Mouse (Mus musculus): ENCODE data around the gene Zfp958.
A peak's percentile ranks its signal among the peaks of the same experiment; 100 is the strongest.
"Not testable (repeated sequence)": the region's sequence is repeated elsewhere in the genome, so short reads cannot be mapped to it uniquely, and the experiment has no call there.

Gene Zfp958

GRCm38 (mm10) chr8:4612932-4613853, at the start of gene Zfp958:
TSS of gene Zfp958 (plus strand) at chr8:4613167.
- peak; percentile 94 for DNase-seq

DNA sequence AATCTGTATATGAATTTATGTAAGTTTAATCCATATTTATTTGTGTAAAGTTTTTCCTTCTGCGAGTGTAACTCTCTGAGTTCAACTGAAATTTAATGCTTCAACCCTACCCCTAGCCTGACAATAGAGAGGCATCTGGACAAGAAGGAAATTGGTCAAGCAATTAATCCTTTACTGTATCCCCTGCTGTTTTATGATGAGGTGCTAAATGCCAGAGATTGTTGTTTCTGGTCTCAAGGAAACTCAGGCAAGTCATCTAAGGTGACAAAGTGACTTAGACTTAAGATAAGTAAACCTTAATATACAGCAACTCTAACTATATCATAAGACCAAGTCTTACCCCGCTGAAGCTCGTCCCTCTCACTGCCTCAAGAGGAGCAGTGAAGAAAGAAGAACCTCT, 31.0 kb upstream of the Zfp958 start:
- no peak for DNase-seq

GRCm38 (mm10) chr8:4582754-4583178, 30.2 kb upstream of the Zfp958 start:
- no peak for DNase-seq

- no peak for DNase-seq
These were observed 28.3 kb upstream of the Zfp958 start for GRCm38 (mm10) chr8:4584660-4585059.

- no peak for DNase-seq
These were observed 26.6 kb upstream of the Zfp958 start for GRCm38 (mm10) chr8:4586356-4586755.

GRCm38 (mm10) chr8:4588165-4589000, 24.6 kb upstream of the Zfp958 start:
- DNase-seq, result peak; percentile 15

GRCm38 (mm10) chr8:4608896-4609295, 4.1 kb upstream of the Zfp958 start:
- DNase-seq, result no peak

DNA sequence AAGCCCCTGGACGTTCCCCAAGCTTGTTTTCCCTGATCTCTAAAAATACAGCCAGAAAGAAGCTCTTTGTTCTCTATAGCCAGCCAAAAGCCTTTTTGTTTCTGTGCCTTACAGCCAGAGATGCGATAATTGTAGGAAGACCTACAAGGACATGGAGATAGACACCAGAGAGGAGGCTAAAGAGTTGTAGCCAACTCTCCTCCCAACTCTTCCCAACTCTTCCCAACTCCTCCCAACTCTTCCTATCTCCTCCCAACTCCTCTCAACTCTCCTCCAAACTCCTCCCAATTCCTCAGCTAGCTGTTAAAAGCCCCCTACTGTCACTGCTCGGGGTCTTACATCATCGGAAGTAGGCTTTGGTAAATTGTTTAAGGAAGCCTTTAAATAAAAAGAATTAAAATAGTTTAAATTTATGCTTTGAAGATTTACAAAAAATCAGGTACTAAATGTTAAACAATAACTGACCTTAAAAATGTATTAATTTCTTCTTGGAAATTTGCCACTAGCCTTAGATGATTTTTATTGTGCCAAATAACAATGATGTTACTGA, 1.3 kb upstream of the Zfp958 start:
- not testable (repeated sequence) for DNase-seq

DNA sequence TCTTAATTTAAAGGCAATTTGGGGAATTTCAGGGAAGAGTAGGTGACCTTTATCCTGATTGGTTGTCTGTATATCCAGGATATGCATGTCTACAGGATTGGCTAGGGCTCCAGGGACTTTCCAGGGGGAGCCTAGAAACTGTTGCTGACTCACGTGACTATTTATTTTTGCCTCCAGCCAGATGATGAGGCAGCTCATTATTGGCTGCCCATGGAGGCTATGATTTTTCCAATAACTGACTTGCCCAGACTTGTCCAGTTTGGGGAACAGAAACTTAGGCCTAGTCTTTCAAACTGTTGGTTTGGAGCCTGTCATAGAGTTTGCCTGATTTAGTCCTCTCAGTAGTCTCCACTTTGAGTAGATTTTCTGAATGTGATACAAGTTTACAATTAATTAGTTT, 14.4 kb downstream of the Zfp958 start:
- DNase-seq, result no peak

DNA sequence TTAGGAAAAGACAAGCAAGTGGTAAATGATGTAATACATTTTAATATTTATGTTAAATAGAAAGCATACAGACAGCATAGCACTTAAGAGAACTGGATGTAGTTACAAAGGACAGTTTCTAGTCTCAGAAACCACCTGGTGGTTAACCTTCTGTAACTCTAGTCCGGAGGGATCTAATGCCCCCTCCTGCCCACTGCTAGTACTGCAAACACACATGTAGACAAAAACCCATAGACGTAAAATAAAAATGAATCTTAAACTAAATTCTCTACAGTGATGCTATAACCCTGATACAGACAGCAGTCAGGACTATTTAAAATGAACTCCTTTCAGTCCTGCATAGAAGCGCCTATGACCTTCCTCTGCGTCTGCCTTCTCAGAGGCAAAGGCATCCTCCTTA, 24.1 kb downstream of the Zfp958 start:
- no peak for DNase-seq

DNA sequence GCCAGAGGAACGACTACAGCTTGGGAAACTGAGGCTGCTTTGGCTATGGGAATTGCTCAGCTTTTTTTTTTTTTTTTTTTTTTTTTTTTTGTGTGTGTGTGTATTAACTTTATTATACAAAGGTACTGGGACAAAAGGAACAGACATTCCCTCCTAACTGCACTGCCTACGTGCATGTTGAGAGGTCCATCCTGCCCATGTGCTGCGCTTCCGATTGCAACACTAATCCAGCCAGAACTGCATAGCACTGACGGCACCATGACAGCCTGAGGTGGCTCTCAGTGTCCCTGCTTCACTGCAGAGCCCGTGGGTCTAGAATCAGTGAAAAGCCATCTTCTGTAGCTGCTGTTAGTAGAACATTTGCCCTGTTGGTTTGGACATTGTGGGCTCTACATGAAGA, 30.0 kb downstream of the Zfp958 start:
- DNase-seq, result not testable (repeated sequence)

- no peak for DNase-seq
These were observed 43.6 kb downstream of the Zfp958 start for GRCm38 (mm10) chr8:4656536-4656935.

DNA sequence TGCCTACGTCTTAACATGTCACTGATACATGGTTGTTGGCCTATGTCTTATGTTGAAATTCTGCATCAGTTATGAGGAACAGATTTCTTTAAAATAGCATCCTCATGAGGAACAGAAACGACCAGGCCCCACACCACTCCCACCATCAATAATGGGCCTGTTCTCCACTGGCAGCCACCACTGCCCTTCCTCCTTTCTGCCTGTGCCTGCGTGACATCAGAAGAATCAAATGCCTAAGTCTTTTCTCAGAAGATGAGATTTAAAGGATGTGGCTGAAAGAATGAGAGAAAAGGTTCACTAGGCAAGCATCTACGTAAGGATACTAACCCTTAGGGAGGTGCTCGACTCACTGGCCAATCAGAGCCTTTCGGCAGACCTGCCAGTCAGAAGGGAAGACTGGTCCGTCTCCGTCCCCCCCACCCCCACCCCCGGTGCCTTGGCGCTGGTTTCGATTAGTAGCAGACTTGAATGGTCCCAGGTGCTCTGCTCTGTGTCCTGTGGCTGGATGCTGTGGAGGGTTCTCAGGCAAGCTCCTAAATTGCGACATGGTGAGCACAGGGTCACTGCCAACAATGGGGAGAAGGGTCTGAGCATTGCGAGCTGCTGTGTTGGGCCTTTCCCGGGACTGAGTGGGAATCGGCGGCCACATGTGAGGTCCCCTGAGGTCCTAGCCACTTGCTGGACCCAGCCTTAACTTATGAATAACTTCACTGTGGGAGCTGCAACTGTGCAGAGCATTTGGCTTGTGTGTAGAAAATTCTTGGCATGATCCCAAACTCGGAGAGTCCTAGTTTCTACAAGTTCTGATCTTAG, 62.4 kb downstream of the Zfp958 start:
- DNase-seq, result peak; percentile 22

DNA sequence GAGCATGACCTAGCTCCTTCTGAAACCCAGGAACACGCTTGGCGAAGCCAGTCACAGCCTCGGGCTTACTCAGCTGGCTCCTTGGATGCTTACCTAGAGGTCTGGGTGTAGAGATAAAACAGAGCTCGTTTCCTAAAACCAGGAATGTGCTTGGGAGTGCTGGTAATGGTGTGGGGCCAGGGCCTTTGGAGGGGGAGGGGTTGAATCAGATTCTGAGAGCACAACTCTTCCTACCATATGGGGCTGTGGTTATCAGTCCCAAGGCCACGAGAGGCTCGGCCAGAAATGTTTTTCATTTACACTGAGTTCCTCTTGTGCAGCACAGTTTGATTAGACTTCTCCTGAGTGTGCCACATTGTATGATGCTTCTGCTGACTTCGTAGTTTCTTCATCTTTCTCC, 63.6 kb downstream of the Zfp958 start:
- DNase-seq, result peak; percentile 41

- DNase-seq, result peak; percentile 97
These were observed 64.6 kb downstream of the Zfp958 start for GRCm38 (mm10) chr8:4677265-4678217.

DNA sequence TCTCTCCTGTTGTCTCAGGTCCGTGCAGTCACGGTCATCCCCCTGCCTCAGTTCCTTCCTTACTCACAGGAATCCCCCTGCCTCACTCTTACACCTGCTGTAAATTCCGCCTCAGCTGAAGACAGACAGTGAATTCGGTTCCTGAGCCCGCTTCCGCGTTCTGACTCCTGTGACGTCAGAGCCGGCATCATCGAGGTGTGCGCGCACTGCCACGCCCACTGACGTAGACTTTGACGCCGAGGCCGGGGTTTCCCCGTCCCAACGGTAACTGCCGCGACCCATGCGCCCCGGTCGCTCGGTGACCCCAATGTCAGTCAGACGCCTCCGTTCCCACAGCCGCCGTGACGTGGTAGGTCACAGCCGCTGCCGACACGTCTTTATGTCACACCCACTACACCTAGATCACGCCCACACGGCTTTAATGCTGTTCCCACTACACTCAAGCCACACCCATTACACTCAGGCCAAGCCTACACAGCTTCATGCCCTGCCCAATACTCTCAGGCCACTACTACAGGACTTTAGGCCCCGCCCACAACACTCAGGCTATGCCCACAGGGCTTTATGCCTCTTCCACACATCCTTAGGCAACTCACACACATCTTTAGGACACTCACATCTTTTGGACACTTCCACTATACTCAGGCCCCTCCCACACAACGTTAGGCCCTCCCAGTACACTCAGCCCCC, 65.4 kb downstream of the Zfp958 start:
- peak; percentile 92 for DNase-seq

DNA sequence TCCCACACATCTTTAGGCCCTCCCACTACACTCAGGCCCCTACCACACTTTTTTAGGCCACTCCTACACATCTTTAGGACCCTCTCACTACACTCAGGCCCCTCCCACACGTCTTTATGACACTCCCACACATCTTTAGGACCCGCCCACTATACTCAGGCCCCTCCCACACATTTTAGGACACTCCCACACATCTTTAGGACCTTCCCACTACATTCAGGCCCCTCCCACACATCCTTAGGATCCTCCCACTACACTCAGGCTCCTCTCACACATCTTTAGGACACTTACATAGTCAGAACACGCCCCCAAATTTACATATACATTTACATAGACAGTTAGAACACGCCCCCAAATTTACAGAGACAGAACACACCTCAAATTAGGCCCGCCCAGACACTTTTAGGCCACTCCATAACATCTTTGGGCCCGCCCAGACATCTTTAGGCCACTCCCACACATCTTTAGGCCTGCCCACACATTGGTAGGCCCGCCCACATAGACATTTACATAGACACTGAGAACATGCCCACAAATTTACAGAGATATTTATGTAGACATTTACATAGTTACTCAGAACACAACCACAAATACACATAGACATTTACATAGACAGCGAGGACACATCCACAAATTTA, 66.1 kb downstream of the Zfp958 start:
- DNase-seq, result peak; percentile 48

DNA sequence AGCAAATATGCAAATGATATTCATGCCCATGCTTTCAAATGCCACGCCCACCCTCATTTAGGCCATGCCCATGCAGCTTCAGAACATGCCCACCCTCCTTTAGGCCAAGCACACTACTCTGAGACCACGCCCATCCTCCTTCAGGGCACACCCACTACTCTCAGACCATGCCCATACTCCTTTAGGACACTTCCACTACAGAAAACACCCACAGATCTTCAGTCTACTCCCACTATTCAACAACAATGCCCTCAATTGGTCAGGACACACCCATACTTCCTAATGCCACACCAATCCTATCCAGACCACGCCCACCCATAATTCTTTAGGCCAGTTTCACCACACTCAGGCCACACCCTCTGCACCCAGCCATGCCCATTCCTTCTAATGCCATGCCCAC, 66.8 kb downstream of the Zfp958 start:
- peak; percentile 37 for DNase-seq

Data from cerebellum, adult 11 months (tissue).